Comparison of ENCODE assay signal across 10 mouse cellular contexts in the genomic region with DNA sequence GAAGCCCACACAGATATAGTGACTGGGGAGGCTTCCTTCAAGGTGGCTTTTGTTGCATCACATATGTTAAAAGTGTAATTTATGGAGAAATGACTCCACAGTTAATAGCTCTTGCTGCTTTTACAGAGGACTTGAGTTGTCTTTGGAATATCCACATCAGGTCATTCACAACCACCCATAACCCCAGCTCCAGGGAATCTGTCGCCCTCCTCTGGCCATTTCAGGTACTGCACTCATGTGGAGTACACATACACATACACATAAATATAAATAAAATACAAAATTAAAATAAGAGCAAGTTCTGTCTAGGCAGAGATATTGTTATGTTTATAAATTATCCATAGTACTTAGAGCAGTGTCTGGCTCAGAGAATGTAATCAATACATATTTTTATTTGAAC.
DNase-seq lines count a peak whose midpoint lies in the region; ATAC-seq and TF ChIP-seq lines count a peak whose summit lies in the region.
"Had no signal": no experiment of that assay in that cellular context is flagged by ENCODE, and none has a peak within 500 bp of the region (broad histone marks: within the 10 kb centered on the region; RNA-seq: fewer than 3 reads in every experiment).

No protein-coding gene starts in this region.

- no peaks in the 10 kb centered on the region for H3K27me3 ChIP-seq in forebrain, postnatal 0 days (ENCODE audit: insufficient read depth, low read length)
- no peaks in the 10 kb centered on the region for H3K27me3 ChIP-seq in forebrain, embryonic 16.5 days (replicated peaks; ENCODE audit: control insufficient read depth, insufficient read depth, low read length)
- no peaks in the 10 kb centered on the region for H3K27me3 ChIP-seq in limb, embryonic 11.5 days (ENCODE audit: control insufficient read depth, insufficient read depth, low read length)
- H3K27me3 ChIP-seq in limb, embryonic 10.5 days (ENCODE audit: low read depth, poor library complexity, severe bottlenecking): no peaks in the 10 kb centered on the region
- no peaks in the 10 kb centered on the region for H3K27me3 ChIP-seq in E14TG2a.4 (ENCODE audit: insufficient read depth, low read length)
- H3K27me3 ChIP-seq in forebrain, embryonic 14.5 days (replicated peaks; ENCODE audit: control insufficient read depth, insufficient read depth, low read length): no peaks in the 10 kb centered on the region
- H3K27me3 ChIP-seq: embryonic facial prominence, embryonic 12.5 days; hindbrain, embryonic 15.5 days had no signal

- H3K36me3 ChIP-seq in forebrain, postnatal 0 days (ENCODE audit: insufficient read depth): no peaks in the 10 kb centered on the region
- H3K36me3 ChIP-seq in forebrain, embryonic 16.5 days (ENCODE audit: control insufficient read depth, insufficient read depth): no peaks in the 10 kb centered on the region
- H3K36me3 ChIP-seq in limb, embryonic 11.5 days (ENCODE audit: control insufficient read depth, insufficient read depth, low read length): no peaks in the 10 kb centered on the region
- H3K36me3 ChIP-seq in limb, embryonic 10.5 days: no peaks in the 10 kb centered on the region
- no peaks in the 10 kb centered on the region for H3K36me3 ChIP-seq in E14TG2a.4 (ENCODE audit: insufficient read depth, low read length)
- H3K36me3 ChIP-seq in forebrain, embryonic 14.5 days (ENCODE audit: control insufficient read depth, insufficient read depth, low read length): no peaks in the 10 kb centered on the region
- H3K36me3 ChIP-seq: embryonic facial prominence, embryonic 12.5 days; hindbrain, embryonic 15.5 days had no signal

- ATAC-seq in forebrain, postnatal 0 days: no peak
- ATAC-seq in forebrain, embryonic 16.5 days: no peak
- ATAC-seq in limb, embryonic 11.5 days (ENCODE audit: insufficient number of reproducible peaks, low FRiP score, low TSS enrichment, low read depth): no peak
- no peak for ATAC-seq in forebrain, embryonic 14.5 days

- H3K9ac ChIP-seq in forebrain, postnatal 0 days: no peak overlapping the region
- no peak overlapping the region for H3K9ac ChIP-seq in forebrain, embryonic 16.5 days (replicated peaks; ENCODE audit: low read depth, low read length)
- no peak overlapping the region for H3K9ac ChIP-seq in limb, embryonic 11.5 days (ENCODE audit: low read length)
- no peak overlapping the region for H3K9ac ChIP-seq in forebrain, embryonic 14.5 days (ENCODE audit: low read length)
- H3K9ac ChIP-seq: embryonic facial prominence, embryonic 12.5 days; hindbrain, embryonic 15.5 days had no signal

- DNase-seq in forebrain, postnatal 0 days: no peak
- DNase-seq in limb, embryonic 11.5 days (ENCODE audit: low spot score): peak; percentile 47
- DNase-seq in limb, embryonic 10.5 days (ENCODE audit: low spot score): no peak
- DNase-seq in frontal cortex, postnatal 25 days (ENCODE audit: low spot score in 2 of 2): no peak
- no peak for DNase-seq in forebrain, embryonic 14.5 days (ENCODE audit: low spot score)

- H3K9me3 ChIP-seq in forebrain, postnatal 0 days (ENCODE audit: low read length): 0 out of 2 replicates have a peak, but pooled peaks cover 3% of the 10 kb centered on the region
- peaks cover 4% of the 10 kb centered on the region; the same call in 1 of the 2 replicates for H3K9me3 ChIP-seq in forebrain, embryonic 16.5 days (ENCODE audit: control insufficient read depth, low read length)
- no peaks in the 10 kb centered on the region for H3K9me3 ChIP-seq in limb, embryonic 11.5 days (ENCODE audit: control insufficient read depth, low read length)
- H3K9me3 ChIP-seq in limb, embryonic 10.5 days (replicated peaks): no peaks in the 10 kb centered on the region
- peaks cover 5% of the 10 kb centered on the region for H3K9me3 ChIP-seq in E14TG2a.4 (ENCODE audit: low read length)
- H3K9me3 ChIP-seq in forebrain, embryonic 14.5 days (replicated peaks; ENCODE audit: control insufficient read depth, low read length): 0 out of 2 replicates have a peak, but pooled peaks cover 3% of the 10 kb centered on the region
- H3K9me3 ChIP-seq: embryonic facial prominence, embryonic 12.5 days; hindbrain, embryonic 15.5 days had no signal

- peak; percentile 55 for TF ChIP-seq CTCF in forebrain, postnatal 0 days (IDR thresholded peaks at IDR 0.05; ENCODE audit: low read depth)
- peak; percentile 93 for TF ChIP-seq CTCF in E14TG2a.4 (conservative IDR thresholded peaks at IDR 0.05; ENCODE audit: low read length)
- TF ChIP-seq CTCF in cortical plate, adult 2 months (IDR thresholded peaks at IDR 0.05; ENCODE audit: extremely low read depth, insufficient read depth, low read length): 0 out of 2 replicates have a peak, but pooled peaks have one; percentile 24

- TF ChIP-seq POLR2A in cortical plate, adult 2 months (IDR thresholded peaks at IDR 0.05; ENCODE audit: extremely low read depth, insufficient read depth, low read length): no peak

- H3K27ac ChIP-seq in forebrain, postnatal 0 days (ENCODE audit: low read depth, low read length): no peak overlapping the region
- H3K27ac ChIP-seq in forebrain, embryonic 16.5 days (ENCODE audit: low read length): no peak overlapping the region
- H3K27ac ChIP-seq in limb, embryonic 11.5 days (replicated peaks; ENCODE audit: low read depth, low read length): no peak overlapping the region
- H3K27ac ChIP-seq in limb, embryonic 10.5 days: no peak overlapping the region
- no peak overlapping the region for H3K27ac ChIP-seq in cortical plate, adult 2 months (ENCODE audit: insufficient read depth, low read length)
- no peak overlapping the region for H3K27ac ChIP-seq in forebrain, embryonic 14.5 days (ENCODE audit: low read depth, low read length)
- H3K27ac ChIP-seq: embryonic facial prominence, embryonic 12.5 days; hindbrain, embryonic 15.5 days had no signal

- WGBS in forebrain, postnatal 0 days: 27% methylated on average over 1 of the region's 1 CpGs
- WGBS in forebrain, embryonic 16.5 days: 42% methylated on average over 1 of the region's 1 CpGs
- 48% methylated on average over 1 of the region's 1 CpGs for WGBS in limb, embryonic 11.5 days
- WGBS in limb, embryonic 10.5 days: 32% methylated on average over 1 of the region's 1 CpGs
- 24% methylated on average over 1 of the region's 1 CpGs for WGBS in forebrain, embryonic 14.5 days

- no peak overlapping the region for H3K4me2 ChIP-seq in forebrain, postnatal 0 days (ENCODE audit: low read depth)
- H3K4me2 ChIP-seq in forebrain, embryonic 16.5 days (ENCODE audit: low read length): no peak overlapping the region
- H3K4me2 ChIP-seq in limb, embryonic 11.5 days (ENCODE audit: low read depth, severe bottlenecking): no peak overlapping the region
- H3K4me2 ChIP-seq in forebrain, embryonic 14.5 days (ENCODE audit: low read length): no peak overlapping the region
- H3K4me2 ChIP-seq: embryonic facial prominence, embryonic 12.5 days; hindbrain, embryonic 15.5 days had no signal

- H3K4me1 ChIP-seq in forebrain, postnatal 0 days (ENCODE audit: insufficient read depth): no peaks in the 10 kb centered on the region
- H3K4me1 ChIP-seq in forebrain, embryonic 16.5 days (replicated peaks; ENCODE audit: control insufficient read depth, insufficient read depth, low read length): no peaks in the 10 kb centered on the region
- H3K4me1 ChIP-seq in limb, embryonic 11.5 days (ENCODE audit: control insufficient read depth, insufficient read depth, low read length): no peaks in the 10 kb centered on the region
- H3K4me1 ChIP-seq in limb, embryonic 10.5 days: no peaks in the 10 kb centered on the region
- H3K4me1 ChIP-seq in E14TG2a.4 (replicated peaks; ENCODE audit: low read depth, low read length): no peaks in the 10 kb centered on the region
- peaks cover 2% of the 10 kb centered on the region; the same call in 1 of the 2 replicates for H3K4me1 ChIP-seq in cortical plate, adult 2 months (ENCODE audit: control insufficient read depth, insufficient read depth, low read length)
- no peaks in the 10 kb centered on the region for H3K4me1 ChIP-seq in forebrain, embryonic 14.5 days (ENCODE audit: control insufficient read depth, insufficient read depth, low read length)

- no peak overlapping the region for H3K4me3 ChIP-seq in forebrain, postnatal 0 days (ENCODE audit: low read depth, low read length)
- H3K4me3 ChIP-seq in forebrain, embryonic 16.5 days (replicated peaks; ENCODE audit: low read length): no peak overlapping the region
- no peak overlapping the region for H3K4me3 ChIP-seq in limb, embryonic 11.5 days (ENCODE audit: low read depth, low read length)
- H3K4me3 ChIP-seq in limb, embryonic 10.5 days: no peak overlapping the region
- no peak overlapping the region for H3K4me3 ChIP-seq in E14TG2a.4 (replicated peaks; ENCODE audit: low read length)
- H3K4me3 ChIP-seq in cortical plate, adult 2 months (ENCODE audit: insufficient read depth, low read length): no peak overlapping the region
- H3K4me3 ChIP-seq in forebrain, embryonic 14.5 days (ENCODE audit: low read depth, low read length): no peak overlapping the region
- H3K4me3 ChIP-seq: embryonic facial prominence, embryonic 12.5 days; hindbrain, embryonic 15.5 days had no signal

Comparison
In these comparisons a context has a peak if more than half of its experiments do, and no peak if none do; other contexts are left out.
1. CTCF ChIP-seq: peak in every context shown above with its lines; median percentile 93 in E14TG2a.4; 55 in forebrain, postnatal 0 days; 24 in cortical plate, adult 2 months.